Mouse (Mus musculus) lung, adult 2 months (tissue): ENCODE data around the gene Ccdc169.

Experiments
- CTCF ChIP-seq: fragments of 200-500 bp; IDR thresholded peaks from 2 replicates; pipeline ENCODE4 v1.5.1; 2011; ENCODE audit warnings: mild to moderate bottlenecking, low read length, control low read depth; ENCODE audit not compliant: insufficient read depth
- POLR2A ChIP-seq: fragments of 200-500 bp; IDR thresholded peaks from 2 replicates; pipeline ENCODE4 v1.6.1; 2011; ENCODE audit warnings: low read depth, mild to moderate bottlenecking, control low read depth, low read length, borderline replicate concordance; ENCODE audit errors: extremely low read depth

DNA sequence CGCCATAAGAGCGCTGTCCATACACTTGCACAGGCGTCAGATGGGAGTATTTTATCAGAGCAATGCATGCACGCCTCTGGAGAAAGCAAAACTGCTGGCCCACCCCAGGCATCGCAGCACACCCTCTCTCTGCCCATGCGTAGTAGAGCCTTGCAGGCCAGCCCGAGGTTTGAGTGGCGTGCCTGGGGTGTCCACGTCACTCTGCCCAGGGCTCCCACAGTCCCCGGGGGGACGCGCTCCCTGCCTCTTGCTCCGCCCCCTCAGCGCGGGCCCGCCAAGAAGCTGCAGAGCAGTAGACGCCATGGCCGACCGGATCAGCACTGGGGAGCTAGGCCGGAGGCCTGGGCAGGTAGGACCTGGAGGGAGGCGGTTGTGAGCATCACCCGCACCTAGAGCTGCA is 44.6 kb downstream of the Ccdc169 start, which contains the start of gene Sohlh2:
- TF ChIP-seq POLR2A = no peak
- no peak for TF ChIP-seq CTCF
